Mouse (Mus musculus) mesoderm, embryonic 11.5 days (tissue): ENCODE measurements around the gene Rpa3.

ENCODE experiments used
- DNase-seq: peaks from one replicate; pipeline ENCODE4 v3.0.0-alpha.2; 2012; ENCODE audit warnings: low read depth, low spot score

Gene Rpa3

GRCm38 (mm10) chr6:8259004-8259666, at the start of gene Rpa3, which contains the start of the genes Umad1 and Gm45062:
Gene Rpa3 (minus strand): TSS chr6:8259173.
Gene Umad1 (plus strand): TSS chr6:8259288.
Gene Gm45062 (plus strand): TSS chr6:8259450.
- DNase-seq, result peak; percentile 99

DNA sequence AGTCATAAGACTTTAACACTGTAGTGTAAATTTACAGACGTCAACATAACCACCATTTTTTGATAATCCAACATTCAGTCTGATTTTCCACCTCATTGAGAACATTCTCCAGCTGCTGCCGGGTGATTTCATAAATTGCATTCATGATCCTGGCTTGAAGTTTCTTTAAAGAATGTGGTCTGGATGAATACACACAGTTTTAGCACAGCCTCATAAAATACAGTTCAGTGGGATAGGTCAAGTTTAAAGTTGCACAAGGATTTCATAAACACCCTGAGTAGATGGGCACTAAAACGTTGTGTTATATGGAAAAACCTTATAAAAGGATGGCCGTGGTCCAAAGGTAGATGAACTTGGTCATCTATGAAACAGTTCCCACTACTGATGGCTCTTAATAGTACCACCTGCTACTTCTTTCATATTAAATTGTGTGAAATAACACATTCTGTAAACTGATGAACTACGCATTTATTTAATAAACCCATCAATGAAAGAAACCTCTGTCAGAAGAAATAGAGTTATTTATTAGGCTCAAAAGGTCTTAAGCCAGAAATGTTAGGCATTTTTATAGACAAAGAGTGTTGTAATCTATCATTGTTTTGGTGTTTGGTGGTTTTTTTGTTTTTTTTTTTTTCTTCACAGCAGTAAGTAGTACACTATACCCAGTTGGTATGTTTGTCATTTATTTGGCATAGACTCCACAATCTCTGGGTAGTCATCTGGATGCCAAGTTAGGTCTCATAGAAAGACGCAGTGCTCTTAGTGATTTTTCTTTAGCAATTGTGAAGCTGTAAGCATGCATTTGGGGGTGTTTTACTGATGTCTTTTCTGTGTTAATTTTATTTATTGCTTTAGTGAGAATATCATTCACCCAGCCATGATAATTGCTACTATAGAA, 49.2 kb upstream of the Rpa3 start:
- no peak for DNase-seq

DNA sequence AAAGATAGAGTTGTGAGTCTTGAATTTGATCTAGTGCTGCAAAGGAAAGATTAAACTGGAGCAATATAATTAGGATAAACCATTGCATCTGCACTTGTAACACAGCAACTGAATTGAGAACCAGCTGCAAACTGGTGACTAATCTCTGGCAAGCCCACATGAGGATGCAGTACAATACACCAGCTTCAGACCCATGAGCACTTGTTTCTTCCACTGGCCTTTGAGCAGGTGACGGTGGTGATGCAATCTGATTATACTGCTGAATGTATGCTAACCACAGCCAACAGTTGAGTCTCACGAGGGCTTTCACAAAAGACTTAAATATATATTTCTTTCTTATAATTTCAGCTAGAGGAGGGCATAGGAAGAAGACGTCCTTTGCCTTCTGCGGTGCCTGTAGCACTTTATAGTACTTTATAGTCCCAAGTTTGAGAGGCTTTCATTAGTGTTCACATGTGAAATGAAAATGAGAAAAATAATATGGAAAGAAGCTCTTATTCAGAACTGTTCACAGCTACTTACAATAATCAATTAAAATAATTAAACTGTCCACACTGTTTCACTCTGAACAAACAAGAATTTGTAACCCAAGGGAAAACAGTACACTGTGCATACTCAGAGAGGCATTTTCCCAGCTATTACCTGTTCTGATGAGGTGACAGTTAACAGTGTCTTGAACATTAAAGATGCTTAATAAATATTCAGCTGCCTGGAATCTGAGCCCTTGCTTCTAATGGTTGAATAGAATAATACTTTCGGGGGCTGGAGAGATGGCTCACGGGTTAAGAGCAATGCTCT, 40.3 kb upstream of the Rpa3 start:
- DNase-seq, result no peak

DNA sequence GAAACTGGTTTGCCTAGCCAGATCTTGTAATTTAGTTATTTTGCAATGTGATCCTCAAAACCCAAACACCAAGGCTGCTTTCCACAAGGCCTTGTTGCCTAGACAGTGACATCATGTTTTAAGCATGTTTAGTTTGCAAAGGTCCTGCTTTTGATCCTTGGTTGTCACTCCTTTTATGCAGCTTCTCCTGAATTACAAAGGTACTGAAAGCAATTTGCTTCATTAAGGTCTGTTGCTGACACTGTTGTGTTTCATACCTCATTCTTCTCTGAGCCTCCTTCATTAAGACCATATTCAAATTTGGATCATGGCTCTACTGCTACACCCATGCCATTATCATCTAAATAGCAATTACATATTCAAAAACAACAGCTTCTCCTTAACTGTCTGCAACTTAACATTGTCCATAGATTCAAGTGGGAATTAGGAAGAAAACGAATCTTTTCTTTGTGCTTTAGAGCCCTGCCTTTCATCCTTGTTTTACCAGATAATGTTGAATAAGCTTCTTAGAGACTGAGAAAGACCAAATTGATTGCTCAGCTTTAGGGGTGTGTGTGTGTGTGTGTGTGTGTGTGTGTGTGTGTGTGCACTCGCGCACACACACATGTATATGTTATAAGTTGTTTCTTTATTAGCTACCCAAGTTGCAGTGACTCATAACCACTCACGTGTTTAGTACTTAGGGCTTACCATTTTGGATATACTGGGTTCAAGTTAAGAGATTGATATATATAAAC, 35.2 kb upstream of the Rpa3 start:
- DNase-seq, result no peak

GRCm38 (mm10) chr6:8288755-8289580, 30.0 kb upstream of the Rpa3 start:
- no peak for DNase-seq

DNA sequence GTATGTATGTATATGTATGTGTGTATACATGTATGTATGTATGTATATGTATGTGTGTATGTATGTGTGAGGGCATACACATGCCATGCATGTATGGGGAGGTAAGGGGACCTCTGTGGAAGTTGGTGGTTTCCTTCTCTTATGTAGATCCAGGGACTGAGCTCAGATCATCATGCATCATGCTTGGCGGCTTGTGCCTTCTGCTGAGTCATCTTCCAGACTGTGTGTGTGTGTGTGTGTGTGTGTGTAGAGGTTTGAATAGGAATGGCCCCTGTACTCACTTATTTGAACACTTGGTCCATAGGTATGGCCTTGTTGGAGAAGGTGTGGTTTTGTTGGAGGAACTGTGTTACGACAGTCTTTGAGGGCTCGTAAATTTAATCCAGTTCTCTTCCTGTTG, 27.2 kb upstream of the Rpa3 start:
- no peak for DNase-seq

DNA sequence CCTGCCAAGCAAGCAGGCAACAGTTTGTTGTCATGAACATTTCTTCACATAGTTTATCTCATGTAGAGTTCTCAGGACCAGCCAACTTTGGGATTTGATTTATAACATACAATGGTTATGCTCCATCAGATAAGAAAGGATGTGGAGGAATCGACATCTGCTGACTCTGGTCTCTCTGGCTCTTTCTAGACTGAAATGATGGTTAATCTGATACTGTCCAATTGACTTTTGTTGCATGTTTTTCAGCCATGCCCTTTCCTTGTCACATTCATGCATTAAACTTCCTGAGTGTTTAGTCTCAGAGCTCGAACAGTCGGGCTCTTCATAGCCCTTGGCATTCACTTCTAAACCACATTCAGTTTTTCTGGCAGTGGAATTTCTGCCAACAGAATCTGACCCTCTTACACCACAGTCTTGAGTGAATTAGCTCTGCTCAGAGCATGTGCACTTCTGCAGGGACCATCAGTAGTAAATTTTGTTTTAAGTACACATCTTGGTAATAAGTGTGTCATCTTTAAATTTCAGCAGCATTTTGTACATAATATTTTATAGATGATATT, 26.5 kb upstream of the Rpa3 start:
- no peak for DNase-seq

DNA sequence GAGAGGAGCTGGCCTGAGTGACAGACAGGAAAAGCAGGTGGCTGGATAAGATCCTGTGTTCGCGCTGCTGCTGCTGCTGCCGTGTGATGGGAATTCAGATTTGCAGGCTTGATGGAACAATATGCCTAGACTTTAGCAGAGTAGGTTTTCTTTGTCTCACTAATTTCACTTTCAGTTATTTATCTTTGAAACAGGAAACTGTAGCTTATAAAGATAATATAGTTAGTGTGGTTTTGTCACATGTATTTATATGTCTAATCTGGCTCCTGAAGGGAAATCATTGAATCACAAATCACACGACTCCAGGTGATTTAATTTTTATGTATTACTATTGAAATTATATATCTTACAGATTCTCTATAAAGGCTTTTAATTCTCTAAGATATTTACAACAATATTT, 24.3 kb upstream of the Rpa3 start:
- DNase-seq, result no peak

GRCm38 (mm10) chr6:8278426-8279002, 19.5 kb upstream of the Rpa3 start:
- peak; percentile 14 for DNase-seq

- DNase-seq, result no peak
Observed at GRCm38 (mm10) chr6:8276431-8276830, 17.5 kb upstream of the Rpa3 start.

GRCm38 (mm10) chr6:8275098-8275497, 16.1 kb upstream of the Rpa3 start:
- DNase-seq, result peak; percentile 15

- peak; percentile 49 for DNase-seq
Observed at GRCm38 (mm10) chr6:8274387-8275054, 15.5 kb upstream of the Rpa3 start.

- no peak for DNase-seq
Observed at GRCm38 (mm10) chr6:8271047-8271446, 12.1 kb upstream of the Rpa3 start.

GRCm38 (mm10) chr6:8259667-8260044, 683 bp upstream of the Rpa3 start:
- no peak for DNase-seq

GRCm38 (mm10) chr6:8258316-8258715, 657 bp downstream of the Rpa3 start:
- DNase-seq, result no peak

DNA sequence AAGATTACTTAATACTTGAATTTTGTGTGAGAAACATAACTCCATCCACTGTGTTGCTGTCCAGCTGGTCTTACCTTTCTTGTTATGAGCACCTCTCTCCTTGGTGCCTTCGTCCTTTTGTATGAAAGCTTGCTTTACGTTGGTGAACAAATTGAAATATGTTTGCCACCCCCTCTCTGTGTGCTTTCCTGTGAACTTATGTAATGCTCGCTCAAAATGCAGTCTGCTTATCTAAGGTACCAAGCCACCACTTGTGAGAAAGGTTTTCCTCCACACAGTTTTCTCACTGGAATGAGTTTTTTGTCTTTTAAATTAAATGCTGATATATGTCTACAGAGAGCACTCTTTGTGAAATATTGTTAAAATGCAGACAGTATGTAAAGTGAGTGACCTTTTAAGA, 30.4 kb downstream of the Rpa3 start:
- DNase-seq, result no peak

DNA sequence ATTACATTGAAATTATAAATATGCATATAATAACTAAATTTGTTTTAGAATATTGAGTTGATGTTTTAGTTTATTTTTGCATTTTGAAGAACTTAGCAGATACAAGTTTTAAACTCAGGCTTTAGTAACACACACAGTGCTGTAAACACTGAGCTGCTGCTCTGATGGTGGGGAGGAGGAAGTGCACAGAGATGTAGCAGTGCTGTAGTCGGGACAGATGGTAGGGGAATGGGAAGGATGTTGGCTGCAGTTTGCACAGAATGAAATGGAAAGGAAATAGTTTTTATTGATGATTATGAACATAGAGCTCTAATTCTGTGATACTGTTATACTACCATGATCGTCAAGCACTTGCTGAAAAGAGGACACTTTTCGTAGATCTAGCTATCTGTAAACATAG, 31.9 kb downstream of the Rpa3 start:
- no peak for DNase-seq

DNA sequence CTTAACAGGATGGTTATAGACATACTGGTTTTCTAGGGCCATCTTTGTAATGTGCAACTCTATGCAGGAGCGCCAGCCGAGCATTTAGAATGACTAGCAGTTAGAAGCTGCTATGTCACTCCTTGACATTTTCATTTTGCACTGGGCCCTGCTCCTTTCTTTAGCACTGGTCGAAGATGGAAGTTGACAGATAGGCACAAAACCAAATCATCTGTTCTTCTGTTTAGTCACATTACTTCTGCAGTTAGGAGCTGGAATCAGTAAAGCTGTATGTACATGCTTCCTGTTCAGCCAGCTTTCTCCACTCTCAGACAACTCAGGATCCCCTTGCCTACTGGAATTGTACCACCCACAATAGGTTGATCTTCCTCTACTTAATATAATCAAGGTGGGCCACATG, 48.3 kb downstream of the Rpa3 start:
- DNase-seq, result no peak

DNA sequence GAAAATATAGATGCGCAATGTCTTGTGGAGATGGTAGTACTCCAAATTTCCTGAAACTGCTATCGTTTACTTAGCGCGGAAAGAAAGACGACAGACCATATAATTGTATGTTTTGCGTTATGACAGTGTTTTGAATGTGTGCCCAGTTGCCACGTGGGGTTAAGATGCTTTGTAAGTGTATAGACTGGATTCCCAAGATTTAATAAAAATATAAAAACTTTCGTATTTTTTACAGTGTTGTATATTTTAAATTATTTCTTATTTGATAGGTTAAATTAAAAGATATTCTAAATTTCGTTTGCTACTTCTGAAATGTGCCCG, 49.1 kb downstream of the Rpa3 start:
- no peak for DNase-seq
